Mouse (Mus musculus) embryonic facial prominence, embryonic 10.5 days (tissue): ENCODE data around the gene Serpinb1b. TPM values are rescaled to one million over a fixed set of nuclear protein-coding genes. Genes with fewer than 3 reads are reported as not detected.
A peak's percentile ranks its signal among the peaks of the same experiment; 100 is the strongest.
"Not testable (repeated sequence)": the region's sequence is repeated elsewhere in the genome, so short reads cannot be mapped to it uniquely, and the experiment has no call there.

Experiments
- DNase-seq: peaks from one replicate; pipeline ENCODE4 v3.0.0-alpha.2; 2017; ENCODE audit warnings: low spot score
- H3K27ac ChIP-seq: fragments of 300-500 bp; sonication (generic); replicated peaks from 2 replicates; pipeline ENCODE4 v1.5.1; 2016; ENCODE audit warnings: mild to moderate bottlenecking
- H3K27me3 ChIP-seq: fragments of 300-500 bp; sonication (generic); replicated peaks from 2 replicates; pipeline ENCODE4 v1.6.1; 2016; ENCODE audit warnings: low read depth, mild to moderate bottlenecking; ENCODE audit not compliant: poor library complexity, severe bottlenecking
- H3K36me3 ChIP-seq: fragments of 300-500 bp; sonication (generic); replicated peaks from 2 replicates; pipeline ENCODE4 v1.6.1; 2016; ENCODE audit warnings: mild to moderate bottlenecking, moderate library complexity
- H3K4me1 ChIP-seq: fragments of 300-500 bp; sonication (generic); 2 replicates; pipeline ENCODE4 v1.6.1; 2016
- H3K4me3 ChIP-seq: fragments of 300-500 bp; sonication (generic); 2 replicates; pipeline ENCODE4 v1.5.1; 2016; ENCODE audit warnings: mild to moderate bottlenecking, moderate library complexity
- H3K9me3 ChIP-seq: fragments of 300-500 bp; sonication (generic); 2 replicates; pipeline ENCODE4 v1.6.1; 2016; ENCODE audit warnings: mild to moderate bottlenecking
- WGBS: fragments of 180-500 bp; shearing (Covaris S2); methylation state at CpG from one replicate; pipeline ENCODE4 v1.1.7; 2016; 5-methylcytosine and 5-hydroxymethylcytosine counted together
- polyA plus RNA-seq: library from polyadenylated mRNA; unstranded; fragments of >200 nt; fragmentation: Nextera tagmentation; extraction: Ambion mirVana; gene quantifications from 2 replicates; pipeline ENCODE4 v1.2.1, GENCODE M21; 2016

The Serpinb1b gene
- polyA plus RNA-seq: 0.28 and 0.59 TPM in 2 replicates

- H3K27me3 ChIP-seq: no peaks in the 10 kb centered on the region
- H3K27ac ChIP-seq: no peak within 1 kb of the TSS
- WGBS: 56% methylated on average over 3 of the region's 3 CpGs
- H3K4me3 ChIP-seq: no peak within 1 kb of the TSS
- no peaks in the 10 kb centered on the region for H3K9me3 ChIP-seq
- peaks cover 9% of the 10 kb centered on the region; the same call in 1 of the 2 replicates for H3K4me1 ChIP-seq
- no peaks in the 10 kb centered on the region for H3K36me3 ChIP-seq
- DNase-seq: no peak
These were observed at the start of gene Serpinb1b for GRCm38 (mm10) chr13:33078056-33078705. TSS of gene Serpinb1b (plus strand) at chr13:33078575.

GRCm38 (mm10) chr13:33029478-33029877 lies 48.9 kb upstream of the Serpinb1b start:
- not testable (repeated sequence) for H3K36me3 ChIP-seq, H3K4me3 ChIP-seq, H3K27me3 ChIP-seq, DNase-seq, H3K4me1 ChIP-seq, H3K9me3 ChIP-seq, H3K27ac ChIP-seq
- WGBS: 96% methylated on average over 2 of the region's 2 CpGs

DNA sequence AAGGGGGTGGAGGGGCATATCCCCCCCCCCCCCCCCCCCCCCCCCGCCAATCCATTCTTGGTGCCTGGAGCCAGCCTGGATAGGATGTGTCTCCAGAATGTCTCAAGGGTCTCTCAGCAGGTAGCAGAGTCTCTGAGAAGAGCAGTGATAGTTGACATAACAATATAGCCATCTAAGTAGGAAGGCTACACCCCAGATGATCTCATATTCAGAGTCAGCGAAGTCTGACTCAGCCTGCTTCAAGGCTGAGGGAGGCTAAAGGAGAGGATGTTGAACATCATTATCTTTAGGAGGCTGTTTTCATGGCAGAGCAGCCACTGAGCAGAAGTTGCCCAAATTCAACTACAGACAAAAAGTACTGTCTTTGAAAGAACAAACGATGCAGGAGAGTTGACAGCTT lies 48.1 kb upstream of the Serpinb1b start:
- Histone ChIP-seq H3K27me3 (no peaks in the 10 kb centered on the region), H3K27ac (no peak overlapping the region), H3K4me3 (no peak overlapping the region), H3K9me3 (no peaks in the 10 kb centered on the region), H3K4me1 (no peaks in the 10 kb centered on the region), H3K36me3 (no peaks in the 10 kb centered on the region)
- no peak for DNase-seq
- WGBS: 90% methylated on average over 2 of the region's 3 CpGs

GRCm38 (mm10) chr13:33035506-33035905 lies 42.9 kb upstream of the Serpinb1b start:
- Histone ChIP-seq H3K27me3 (no peaks in the 10 kb centered on the region), H3K4me3 (no peak overlapping the region), H3K27ac (no peak overlapping the region), H3K9me3 (no peaks in the 10 kb centered on the region), H3K4me1 (no peaks in the 10 kb centered on the region), H3K36me3 (no peaks in the 10 kb centered on the region)
- WGBS: 79% methylated on average over 1 of the region's 1 CpGs
- no peak for DNase-seq

- Histone ChIP-seq H3K4me1 (no peaks in the 10 kb centered on the region), H3K9me3 (no peaks in the 10 kb centered on the region), H3K27me3 (no peaks in the 10 kb centered on the region), H3K27ac (no peak overlapping the region), H3K36me3 (no peaks in the 10 kb centered on the region), H3K4me3 (no peak overlapping the region)
- WGBS: 92% methylated on average over 3 of the region's 3 CpGs
- DNase-seq: no peak
These were observed 34.8 kb upstream of the Serpinb1b start for GRCm38 (mm10) chr13:33043542-33043941.

GRCm38 (mm10) chr13:33047234-33047633 lies 31.1 kb upstream of the Serpinb1b start:
- Histone ChIP-seq H3K4me1 (no peaks in the 10 kb centered on the region), H3K27me3 (no peaks in the 10 kb centered on the region), H3K4me3 (no peak overlapping the region), H3K27ac (no peak overlapping the region), H3K36me3 (no peaks in the 10 kb centered on the region), H3K9me3 (no peaks in the 10 kb centered on the region)
- WGBS: 88% methylated on average over 2 of the region's 2 CpGs
- no peak for DNase-seq

GRCm38 (mm10) chr13:33048187-33048586 lies 30.2 kb upstream of the Serpinb1b start:
- H3K4me3 ChIP-seq: no peak overlapping the region
- 82% methylated on average over 4 of the region's 4 CpGs for WGBS

DNA sequence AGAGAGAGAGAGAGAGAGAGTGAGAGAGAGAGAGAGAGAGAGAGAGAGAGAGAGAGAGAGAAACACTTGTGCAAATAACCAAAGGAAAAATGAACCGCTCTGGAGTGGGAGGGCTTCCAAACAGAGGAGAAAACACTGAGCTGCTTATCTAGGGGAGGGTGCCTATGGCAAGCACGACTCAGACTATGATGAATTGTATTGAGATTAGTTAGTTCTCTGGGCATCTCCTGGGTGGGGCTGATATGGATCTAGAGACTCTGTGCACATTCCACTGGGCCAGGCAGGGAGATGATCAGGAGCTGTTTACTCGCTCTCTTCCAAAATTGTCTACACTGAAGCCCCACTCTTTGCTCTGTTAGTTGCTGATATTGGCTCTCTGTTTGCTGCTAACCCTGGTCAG lies 26.7 kb upstream of the Serpinb1b start:
- H3K4me3 ChIP-seq: no peak overlapping the region
- no peak overlapping the region for H3K27ac ChIP-seq
- no peaks in the 10 kb centered on the region for H3K9me3 ChIP-seq
- H3K27me3 ChIP-seq: no peaks in the 10 kb centered on the region
- DNase-seq: no peak
- WGBS: 66% methylated on average over 3 of the region's 3 CpGs
- no peaks in the 10 kb centered on the region for H3K4me1 ChIP-seq
- H3K36me3 ChIP-seq: no peaks in the 10 kb centered on the region

More at GRCm38 (mm10) chr13:33048187-33048586, 30.2 kb upstream of the Serpinb1b start:
- no peaks in the 10 kb centered on the region for H3K27me3 ChIP-seq
- no peaks in the 10 kb centered on the region for H3K36me3 ChIP-seq
- no peak overlapping the region for H3K27ac ChIP-seq
- DNase-seq: no peak
- no peaks in the 10 kb centered on the region for H3K4me1 ChIP-seq
- no peaks in the 10 kb centered on the region for H3K9me3 ChIP-seq

DNA sequence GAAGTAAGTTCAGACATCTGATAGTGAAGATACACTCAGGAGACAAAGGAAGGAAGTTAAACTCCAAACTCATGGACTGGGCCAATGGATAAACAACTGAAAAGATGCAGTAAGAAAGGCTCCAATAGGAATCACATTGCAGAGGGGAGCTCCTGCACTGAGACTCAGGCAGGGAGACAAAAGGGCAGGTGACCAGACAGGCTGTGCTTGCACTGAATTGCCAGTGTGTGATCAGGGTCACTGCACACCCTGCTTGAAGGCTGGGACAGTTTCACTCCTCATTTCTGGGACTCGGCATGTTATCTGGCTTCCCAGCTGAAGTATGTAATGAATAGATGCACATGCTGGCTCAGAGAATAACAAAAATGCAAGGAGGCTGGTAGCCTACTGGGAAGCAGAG lies 15.3 kb upstream of the Serpinb1b start:
- 66% methylated on average over 1 of the region's 1 CpGs for WGBS
- H3K4me1 ChIP-seq: no peaks in the 10 kb centered on the region
- H3K27ac ChIP-seq: no peak overlapping the region

GRCm38 (mm10) chr13:33067387-33067977 lies 10.9 kb upstream of the Serpinb1b start:
- 81% methylated on average over 1 of the region's 1 CpGs for WGBS
- H3K36me3 ChIP-seq: no peaks in the 10 kb centered on the region
- DNase-seq: no peak
- H3K9me3 ChIP-seq: no peaks in the 10 kb centered on the region
- no peaks in the 10 kb centered on the region for H3K4me1 ChIP-seq
- no peak overlapping the region for H3K4me3 ChIP-seq
- no peaks in the 10 kb centered on the region for H3K27me3 ChIP-seq
- H3K27ac ChIP-seq: no peak overlapping the region

More for the DNA sequence above, 15.3 kb upstream of the Serpinb1b start:
- Histone ChIP-seq H3K9me3 (no peaks in the 10 kb centered on the region), H3K36me3 (no peaks in the 10 kb centered on the region), H3K4me3 (no peak overlapping the region), H3K27me3 (no peaks in the 10 kb centered on the region)
- DNase-seq: no peak

DNA sequence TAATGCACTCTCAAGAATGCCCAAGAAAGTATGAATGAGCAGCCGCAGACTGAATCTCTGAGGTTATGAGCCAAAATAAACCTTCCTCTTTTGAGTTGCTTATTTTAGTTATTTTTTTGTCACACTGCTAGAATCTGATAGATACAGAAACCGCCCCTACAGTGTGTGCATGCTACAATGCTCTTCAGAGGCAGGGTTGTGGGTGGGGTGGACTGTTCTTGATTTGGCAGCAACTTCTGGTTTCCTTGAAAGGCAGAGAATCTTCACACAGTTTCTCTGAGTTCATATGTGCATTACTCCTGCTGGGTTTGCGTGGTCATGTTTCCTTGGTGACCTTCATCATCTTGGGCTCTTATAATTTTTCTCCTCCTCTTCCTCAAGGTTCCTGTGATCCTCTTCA lies 10.2 kb upstream of the Serpinb1b start:
- H3K27me3 ChIP-seq: no peaks in the 10 kb centered on the region
- DNase-seq: no peak
- WGBS: 93% methylated on average over 3 of the region's 3 CpGs
- H3K9me3 ChIP-seq: no peaks in the 10 kb centered on the region
- no peaks in the 10 kb centered on the region for H3K36me3 ChIP-seq
- no peak overlapping the region for H3K27ac ChIP-seq
- H3K4me1 ChIP-seq: no peaks in the 10 kb centered on the region
- no peak overlapping the region for H3K4me3 ChIP-seq

DNA sequence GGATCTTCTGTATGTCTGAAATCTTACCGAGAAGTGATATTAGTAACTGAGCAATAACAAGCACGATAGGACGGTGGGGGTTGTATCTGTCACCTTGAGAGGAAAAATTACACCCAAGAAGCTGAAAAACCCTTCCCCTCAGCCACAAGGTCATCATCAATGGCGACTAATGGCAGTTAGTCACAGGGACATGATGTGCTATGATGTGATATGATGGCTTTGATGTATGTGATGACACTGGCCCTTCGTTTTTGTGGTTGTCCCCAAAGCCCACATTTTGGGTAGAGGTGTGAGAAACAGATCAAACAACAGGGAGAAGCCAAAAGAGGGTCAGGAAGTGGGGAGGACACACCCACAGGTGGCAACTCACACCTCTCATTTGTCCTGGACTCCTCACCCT lies 6.6 kb upstream of the Serpinb1b start:
- H3K9me3 ChIP-seq: no peaks in the 10 kb centered on the region
- H3K4me3 ChIP-seq: no peak overlapping the region
- no peak overlapping the region for H3K27ac ChIP-seq
- H3K36me3 ChIP-seq: no peaks in the 10 kb centered on the region
- H3K27me3 ChIP-seq: no peaks in the 10 kb centered on the region
- DNase-seq: no peak
- WGBS: 80% methylated on average over 5 of the region's 5 CpGs
- no peaks in the 10 kb centered on the region for H3K4me1 ChIP-seq

DNA sequence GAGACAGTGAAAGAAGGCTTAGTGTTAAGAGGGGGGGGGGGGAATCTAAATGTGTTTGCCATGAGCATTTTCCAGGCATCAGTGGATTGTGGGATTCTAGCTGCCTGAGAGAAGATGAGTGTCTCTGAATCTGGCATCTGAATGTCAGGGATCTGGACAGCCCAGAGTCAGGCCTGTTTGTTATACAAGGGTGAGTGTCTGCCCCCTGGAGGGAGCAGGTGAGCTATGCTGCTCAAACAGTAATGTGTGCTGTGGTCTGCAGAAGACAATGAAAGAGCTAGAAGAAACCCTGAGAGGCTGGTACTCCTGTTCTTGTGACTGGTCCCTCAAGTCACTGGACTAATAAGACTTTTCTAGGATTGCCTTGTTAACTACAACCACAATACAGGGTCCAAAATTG lies 4.3 kb upstream of the Serpinb1b start:
- H3K4me3 ChIP-seq: no peak overlapping the region
- no peaks in the 10 kb centered on the region for H3K27me3 ChIP-seq
- peak; percentile 48 for DNase-seq
- peaks cover 6% of the 10 kb centered on the region; the same call in 1 of the 2 replicates for H3K4me1 ChIP-seq
- H3K27ac ChIP-seq: no peak overlapping the region
- H3K9me3 ChIP-seq: no peaks in the 10 kb centered on the region
- no peaks in the 10 kb centered on the region for H3K36me3 ChIP-seq
